Mouse (Mus musculus): ENCODE data around the gene Amigo1.

Gene Amigo1

DNA sequence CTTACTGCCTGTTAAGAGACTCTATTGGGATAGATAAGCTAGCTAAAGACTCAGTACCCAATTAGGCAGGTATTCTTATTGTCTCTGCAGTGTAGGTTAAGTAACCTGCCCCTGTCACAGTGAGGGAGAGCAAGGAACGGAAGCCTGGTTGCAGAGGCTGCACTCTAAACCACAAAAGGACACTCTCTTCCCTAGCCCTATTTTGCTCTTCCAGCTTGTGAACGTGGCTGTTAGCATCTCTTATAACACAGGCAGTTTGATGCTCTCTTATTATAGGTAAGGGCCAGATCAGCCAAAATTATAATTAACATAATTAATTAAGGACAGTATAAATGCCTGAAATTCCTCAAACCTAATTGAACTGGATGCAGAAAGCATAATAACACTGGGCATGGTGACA lies 5.6 kb upstream of the Amigo1 start:
- no peak for DNase-seq (ENCODE audit: low spot score in 2 of 2)

DNA sequence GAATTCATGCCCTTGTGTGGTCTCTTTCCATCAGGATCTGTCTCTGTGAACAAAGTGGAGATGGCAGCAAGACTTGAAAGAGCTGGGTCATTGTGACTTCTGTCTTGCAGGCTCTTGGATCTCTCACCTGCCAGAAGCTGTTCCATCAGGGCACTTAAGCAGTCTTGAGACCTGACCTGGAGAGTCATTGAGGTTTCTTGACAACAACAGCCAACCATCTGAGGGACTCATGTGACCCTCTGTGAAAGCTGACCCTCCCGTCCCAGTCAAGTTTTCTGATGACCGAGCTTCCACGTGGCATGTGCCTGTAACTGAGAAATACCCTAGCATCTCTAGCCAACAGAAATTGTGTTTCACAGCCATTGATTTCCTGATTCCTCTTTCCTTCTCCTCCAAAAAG lies 1.4 kb upstream of the Amigo1 start:
- DNase-seq (ENCODE audit: low spot score in 2 of 2): no peak

DNA sequence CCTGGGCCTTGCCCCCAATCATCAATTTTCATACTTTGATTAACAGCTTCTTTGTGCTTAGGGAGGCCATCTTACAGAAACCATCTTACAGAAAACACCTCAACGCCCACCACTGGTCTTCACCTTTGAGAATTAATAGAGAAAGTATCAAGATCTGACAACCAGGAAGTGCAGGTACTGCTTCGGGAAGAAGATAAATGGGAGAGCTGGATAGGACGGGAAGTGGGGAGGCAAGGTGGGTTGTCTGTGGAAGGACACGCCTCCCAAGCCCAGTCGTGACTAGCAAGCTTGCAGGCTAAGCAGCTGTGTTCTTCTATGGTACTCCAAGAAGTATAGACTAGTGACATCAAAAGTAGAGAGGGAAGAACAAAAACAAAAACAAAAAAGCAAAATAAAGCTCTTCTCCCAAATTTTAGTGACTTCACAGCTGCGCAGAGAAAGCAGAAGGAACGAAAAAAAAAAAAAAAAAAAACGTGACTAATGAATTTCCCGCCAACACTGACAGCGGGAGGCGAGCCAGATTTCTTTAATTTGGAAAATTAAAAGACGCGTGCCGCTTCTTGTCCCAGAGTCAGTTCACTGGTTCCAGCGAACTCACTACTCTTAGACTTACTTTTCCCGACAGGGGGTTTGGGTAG lies 556 bp upstream of the Amigo1 start:
- DNase-seq (ENCODE audit: low spot score in 2 of 2): no peak

DNA sequence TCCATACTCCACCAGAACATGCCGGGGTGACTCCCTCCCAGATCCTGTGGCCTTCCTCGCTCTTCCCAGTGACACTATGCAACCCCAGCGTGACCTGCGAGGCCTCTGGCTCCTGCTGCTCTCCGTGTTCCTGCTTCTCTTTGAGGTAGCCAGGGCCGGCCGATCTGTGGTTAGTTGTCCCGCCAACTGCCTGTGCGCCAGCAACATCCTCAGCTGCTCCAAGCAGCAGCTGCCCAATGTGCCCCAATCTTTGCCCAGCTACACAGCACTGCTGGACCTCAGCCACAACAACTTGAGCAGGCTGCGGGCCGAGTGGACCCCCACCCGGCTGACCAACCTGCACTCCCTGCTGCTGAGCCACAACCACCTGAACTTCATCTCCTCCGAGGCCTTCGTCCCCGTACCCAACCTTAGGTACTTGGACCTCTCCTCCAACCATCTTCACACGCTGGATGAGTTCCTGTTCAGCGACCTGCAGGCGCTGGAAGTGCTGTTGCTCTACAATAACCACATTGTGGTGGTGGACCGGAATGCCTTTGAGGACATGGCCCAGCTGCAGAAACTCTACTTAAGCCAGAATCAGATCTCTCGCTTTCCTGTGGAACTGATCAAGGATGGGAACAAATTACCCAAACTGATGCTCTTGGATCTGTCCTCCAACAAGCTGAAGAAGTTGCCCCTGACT lies 1.1 kb downstream of the Amigo1 start:
- no peak for DNase-seq (ENCODE audit: low spot score in 2 of 2)

DNA sequence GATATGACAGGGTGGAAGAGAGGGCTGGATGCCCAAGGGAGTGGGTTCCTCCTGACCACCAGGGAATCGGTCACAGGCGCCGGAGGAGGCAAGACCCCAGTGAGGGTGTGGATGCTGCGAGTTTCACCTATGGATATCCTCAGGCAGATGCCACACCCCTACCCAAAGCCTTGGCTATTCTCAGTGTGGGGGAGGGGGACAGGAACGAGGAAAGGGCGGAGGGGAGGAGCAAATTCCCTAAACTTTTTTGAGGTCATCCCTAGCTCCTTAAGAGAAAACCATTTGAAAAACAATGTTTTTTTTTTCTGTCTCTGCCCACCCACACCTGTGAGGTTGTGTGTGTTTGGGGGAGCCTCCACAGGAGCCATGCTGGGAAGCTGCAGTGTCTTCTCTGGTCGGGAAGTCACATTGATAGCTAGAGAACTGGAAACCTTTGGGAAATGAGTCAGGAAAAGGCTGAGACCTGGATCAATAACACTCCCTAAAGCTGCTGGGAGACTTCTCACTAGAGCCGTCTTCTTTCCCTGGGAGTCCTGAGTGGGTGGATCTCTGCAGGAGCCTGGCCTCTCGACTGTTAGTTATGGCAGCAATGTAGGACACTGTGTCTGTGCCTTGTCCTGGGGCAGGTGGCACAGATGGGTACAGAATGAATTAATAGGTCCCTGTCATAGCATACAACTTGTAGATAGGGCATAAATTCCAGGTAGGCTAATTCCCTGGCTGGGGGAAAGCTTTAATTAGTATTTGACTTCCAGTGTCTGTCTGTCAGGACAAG lies 2.8 kb downstream of the Amigo1 start:
- no peak for DNase-seq (ENCODE audit: low spot score in 2 of 2)

DNA sequence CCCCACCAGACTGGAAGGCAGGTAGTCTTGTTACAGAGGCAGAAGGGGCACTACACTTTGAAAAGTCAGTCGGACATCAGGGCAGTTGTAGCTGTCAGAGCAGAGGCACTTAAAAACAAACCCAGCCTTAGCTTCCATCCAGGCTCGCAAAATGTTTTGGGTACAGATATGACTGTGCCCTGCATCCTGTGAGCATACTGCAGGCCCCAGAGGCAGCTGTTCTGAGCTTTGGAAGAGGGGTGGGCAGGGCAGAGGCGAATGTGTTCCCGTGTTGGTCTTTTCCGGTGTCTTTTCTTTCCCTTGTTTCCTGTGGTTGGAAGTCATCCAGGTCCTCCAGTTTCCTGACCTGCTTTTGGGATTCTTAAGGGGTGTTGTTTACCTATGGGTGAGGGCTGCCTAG lies 3.8 kb downstream of the Amigo1 start:
- no peak for DNase-seq (ENCODE audit: low spot score in 2 of 2)

DNA sequence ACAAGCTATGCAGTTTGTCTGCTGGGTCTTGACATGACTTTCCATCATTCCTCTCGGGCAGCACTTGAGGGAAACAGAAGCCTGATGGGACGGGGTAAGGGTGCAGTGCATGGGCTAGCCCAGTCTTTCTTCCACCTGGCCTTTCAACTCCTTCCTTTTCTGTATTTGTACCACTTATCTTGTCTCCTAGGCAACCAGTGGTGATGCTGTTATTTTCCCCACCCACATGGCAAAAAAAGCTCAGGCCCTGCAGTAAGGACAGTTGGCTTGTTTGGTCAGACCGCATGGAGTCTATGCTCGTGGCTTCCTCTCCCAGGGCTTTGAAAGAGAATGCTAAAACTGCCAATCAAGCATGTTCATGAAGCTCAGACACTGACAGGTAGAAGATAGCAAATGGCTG lies 7.6 kb downstream of the Amigo1 start:
- no peak for DNase-seq (ENCODE audit: low spot score in 2 of 2)

DNA sequence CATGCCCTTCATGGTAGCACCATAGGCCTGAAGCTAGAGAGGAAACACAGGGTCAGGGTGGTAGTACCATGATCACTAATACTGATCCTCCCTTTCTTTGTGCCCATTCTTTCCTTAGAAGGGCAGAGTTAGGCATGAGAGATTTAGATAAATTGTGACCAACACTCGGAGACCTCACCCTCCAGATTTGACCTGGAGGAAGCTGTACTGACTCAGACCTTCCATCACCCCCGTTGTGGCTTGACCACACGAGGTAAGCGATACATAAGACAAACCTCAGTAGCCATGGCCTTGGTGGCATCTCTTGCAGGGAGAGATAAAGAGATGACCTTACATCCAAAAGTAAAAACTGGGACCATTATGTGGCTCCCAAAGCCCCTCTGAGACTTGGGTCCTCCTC lies 9.2 kb downstream of the Amigo1 start:
- no peak for DNase-seq (ENCODE audit: low spot score in 2 of 2)

DNA sequence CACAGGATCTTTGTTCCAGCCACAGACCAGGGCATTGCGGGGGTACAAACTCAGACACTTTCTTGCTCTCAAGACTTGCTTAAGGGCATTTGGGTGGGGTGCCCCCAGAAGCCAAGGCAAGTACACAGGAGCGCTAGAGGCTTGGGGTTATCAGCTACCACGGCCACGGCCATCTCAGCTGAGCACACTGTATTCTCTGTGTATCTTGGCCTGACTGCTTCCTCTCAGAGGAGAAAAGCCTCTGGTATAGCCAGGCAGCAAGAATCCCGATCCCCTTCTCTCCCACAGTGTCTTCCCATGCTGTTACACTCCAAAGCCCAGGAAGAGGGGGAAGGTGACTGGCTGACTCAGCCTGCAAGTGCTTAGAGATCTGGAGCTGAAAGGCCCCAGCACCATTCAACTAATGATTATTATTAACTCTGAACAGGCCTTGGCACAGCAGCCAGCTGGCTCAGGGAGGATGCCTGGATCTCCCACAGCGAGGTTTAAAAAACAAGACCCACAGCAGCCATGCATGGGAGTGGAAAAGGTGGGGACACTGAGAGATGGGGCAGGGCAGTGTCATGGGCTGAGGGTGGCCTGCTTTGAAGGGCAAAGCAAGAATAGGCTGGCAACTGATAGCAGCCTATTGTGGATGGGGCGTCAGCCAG lies 9.9 kb downstream of the Amigo1 start:
- DNase-seq (ENCODE audit: low spot score in 2 of 2): no peak

DNA sequence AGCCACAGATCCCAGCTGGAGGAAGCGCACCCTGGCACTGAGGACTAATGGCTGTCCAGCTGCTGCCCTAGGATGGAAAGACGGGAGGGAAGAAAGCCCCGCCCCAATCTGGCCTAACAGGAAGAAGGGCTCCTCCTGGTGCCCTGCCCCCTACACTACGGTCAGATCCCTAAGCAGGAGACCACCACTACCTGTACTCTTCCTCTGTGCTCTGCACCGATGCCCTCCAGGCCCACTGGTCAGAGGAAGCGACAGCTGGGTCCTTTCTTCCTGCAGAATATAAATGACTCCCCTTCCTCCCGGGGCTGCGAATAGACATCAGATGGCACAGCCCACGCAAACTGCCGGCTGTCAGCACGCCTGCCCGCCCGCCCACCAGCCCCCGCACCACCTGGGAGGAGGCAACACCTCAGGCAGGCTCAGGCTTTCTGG lies 10.9 kb downstream of the Amigo1 start:
- DNase-seq (ENCODE audit: low spot score in 2 of 2): no peak

DNA sequence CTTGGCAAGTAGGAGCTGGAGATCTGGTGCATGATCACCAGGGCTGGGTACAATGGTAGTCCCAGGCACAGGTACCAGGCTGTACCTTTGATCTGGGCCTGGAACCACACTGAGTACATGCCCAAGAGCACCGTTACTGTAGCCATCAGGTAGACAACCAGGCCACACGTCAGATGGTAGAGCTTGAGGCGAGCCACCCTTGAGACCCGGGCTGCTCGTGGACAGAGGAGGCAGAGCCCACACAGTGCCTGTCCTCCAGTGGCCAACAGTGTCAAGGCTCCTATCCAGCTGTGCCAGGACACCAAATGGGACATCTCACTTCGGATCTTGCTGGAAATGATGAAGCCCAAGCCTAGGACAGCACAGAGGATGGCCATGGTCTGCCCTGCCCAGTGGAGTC lies 13.1 kb downstream of the Amigo1 start:
- no peak for DNase-seq (ENCODE audit: low spot score in 2 of 2)

DNA sequence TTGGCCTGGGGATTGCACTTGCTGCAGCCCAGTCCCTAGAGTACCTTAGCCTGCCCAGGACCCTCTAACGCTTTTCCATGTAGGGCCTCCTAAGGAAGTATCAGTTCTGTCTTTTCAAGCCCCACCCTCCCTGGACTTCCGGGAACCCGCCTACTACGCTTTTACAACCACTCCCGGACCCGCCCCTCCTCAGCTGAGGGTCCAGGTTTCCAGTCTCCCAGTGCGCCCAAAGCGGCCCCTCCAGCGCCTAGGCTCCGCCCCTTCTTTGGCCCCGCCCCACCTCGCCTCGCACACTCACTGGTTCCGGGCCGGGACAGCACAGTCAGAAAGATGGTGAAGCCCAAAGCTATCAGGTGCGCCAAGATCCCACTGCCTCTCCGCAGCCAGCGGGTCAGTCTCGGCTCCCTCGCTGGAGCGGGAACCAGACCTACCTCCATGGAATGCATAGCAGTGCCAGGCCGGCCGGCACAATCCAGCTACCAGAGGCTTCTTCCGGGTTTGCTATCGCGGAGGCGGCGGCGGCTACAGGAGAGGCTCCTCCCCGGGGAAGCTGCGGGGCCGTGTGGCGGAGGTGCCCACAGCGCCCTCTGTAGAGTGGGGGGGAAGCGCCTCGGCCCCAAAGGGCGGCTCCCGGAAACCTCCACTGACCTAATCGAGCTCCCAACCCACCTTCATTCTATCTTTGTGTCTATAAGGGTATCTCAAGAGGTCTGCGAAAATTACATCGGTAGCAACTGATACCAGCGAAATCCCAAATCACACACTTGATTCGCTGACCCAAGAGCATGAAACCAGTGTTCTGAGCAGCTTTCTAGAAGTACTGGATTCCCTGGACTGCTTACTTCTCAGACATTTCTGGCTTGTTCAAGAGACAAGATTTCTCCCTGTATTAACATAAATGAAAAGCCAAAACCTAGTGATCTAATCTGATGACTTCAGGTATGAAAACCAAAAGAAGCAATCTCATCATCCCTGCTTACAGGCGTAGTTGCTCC lies 14.5 kb downstream of the Amigo1 start, which contains the start of gene Cyb561d1:
Gene Cyb561d1, minus strand, starts transcription at position 884 of the 995 bp plus-strand sequence.
- peak; percentile 94 to 95 for DNase-seq (ENCODE audit: low spot score in 2 of 2)

DNA sequence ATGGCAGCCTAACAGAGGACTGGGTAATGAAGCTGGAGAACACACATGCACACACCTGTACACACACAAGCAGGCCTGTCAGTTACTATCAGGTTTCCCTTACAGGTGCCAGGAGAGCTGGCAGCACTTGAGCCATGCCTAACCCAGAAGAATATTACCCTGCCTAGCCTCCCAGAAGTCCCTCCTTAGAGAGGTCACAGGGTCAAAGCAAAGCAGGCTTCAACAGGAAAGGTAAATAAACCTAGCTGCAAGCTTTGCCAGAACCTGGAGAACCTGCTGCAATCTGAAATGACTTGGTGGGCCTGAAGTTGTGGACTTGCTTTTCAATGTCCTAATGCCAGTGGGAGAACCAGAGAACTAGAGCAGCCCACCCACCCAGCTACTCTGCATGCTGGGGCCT lies 16.4 kb downstream of the Amigo1 start:
- DNase-seq (ENCODE audit: low spot score in 2 of 2): peak; percentile 63 to 66

DNA sequence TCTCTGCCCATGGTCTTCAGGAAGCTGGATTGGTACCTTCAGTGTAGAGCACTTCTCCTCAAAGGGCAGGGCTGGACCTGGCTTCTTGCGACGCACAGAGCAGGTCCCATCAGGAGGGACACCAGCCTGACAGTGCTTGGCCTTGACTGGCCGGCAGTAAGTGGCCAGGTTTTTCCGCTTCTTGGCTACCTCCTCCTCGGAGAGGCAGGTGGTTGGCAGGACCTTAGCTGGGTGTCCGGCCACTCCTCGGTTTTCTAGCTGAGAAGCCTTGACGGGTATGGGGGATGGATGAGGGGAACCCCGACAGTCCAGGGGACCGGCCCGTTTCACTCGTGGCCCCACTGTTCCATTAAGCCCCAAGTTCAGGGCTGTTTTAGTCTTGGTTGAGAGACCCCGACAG lies 17.1 kb downstream of the Amigo1 start:
- no peak for DNase-seq (ENCODE audit: low spot score in 2 of 2)

DNA sequence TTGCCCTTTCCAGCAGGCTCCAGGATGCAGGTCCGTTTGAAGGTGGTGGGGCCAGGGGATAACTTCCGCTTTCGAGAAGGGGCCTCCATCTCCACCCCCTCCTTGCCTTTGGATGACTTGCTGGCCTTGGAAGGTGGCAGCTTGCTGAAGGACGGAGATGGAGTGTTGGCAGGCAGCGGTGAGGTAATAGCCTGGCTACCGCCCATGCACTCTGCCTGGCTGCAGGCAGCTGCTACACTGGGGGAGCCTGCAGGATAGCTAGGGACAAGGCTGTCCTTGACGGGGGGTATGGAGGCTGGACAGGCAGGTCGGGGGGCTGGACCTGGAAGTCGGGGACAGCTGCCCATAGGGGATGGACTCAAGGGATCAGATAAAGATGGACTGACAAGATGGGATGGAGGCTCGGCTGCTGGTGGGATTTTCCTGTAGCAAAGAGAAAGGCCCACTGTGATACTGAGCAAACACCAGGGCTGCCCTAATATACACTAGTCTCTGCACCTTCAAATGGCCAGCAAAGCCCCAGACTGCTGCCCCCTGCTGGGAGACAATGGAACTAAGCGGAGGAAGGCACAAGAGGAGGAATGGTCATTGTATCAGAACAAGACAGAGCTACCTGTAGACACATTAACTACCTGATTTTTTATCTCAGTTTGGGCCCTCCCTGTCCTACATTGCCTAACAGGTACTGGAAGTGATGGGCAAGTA lies 17.6 kb downstream of the Amigo1 start:
- DNase-seq (ENCODE audit: low spot score in 2 of 2): peak; percentile 63 to 76

DNA sequence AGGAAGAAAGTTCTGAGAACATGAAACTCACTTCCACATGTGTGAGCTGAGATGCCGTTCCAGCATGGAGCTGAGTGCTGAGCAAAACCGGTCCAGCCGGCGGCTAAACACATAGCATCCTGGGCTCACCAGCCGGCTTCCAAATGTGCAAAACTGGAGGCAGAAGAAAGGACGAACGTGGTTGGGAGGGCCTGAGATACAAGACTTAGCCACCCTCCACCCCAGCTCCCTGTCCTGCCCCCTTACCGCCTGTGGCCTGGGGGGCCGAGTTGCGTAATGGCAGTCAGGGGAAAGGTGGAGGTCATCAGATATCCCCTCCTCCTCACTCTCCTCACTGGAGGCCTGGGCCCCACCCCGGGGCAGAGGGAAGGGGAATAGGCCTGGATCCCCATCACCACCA lies 18.3 kb downstream of the Amigo1 start:
- no peak for DNase-seq (ENCODE audit: low spot score in 2 of 2)

DNA sequence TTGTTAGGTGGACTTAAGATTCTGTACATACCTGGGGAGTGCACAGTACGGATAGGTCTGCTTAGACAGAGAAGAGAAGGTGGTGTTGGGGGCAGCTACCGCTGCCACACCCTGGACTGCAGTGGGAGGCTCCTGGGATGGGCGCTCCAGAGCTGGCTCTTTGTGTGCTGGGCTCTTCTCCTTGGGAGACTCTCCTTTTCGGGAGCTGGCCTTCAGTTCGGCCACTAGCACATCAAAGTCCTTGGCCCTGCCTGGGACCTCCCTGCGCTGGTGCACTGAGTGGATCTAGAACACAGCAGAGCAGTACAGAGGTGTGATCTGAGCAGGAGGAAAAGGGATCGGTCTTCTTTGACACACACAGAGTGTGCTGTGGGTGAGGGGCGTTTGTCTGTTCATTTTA lies 19.5 kb downstream of the Amigo1 start:
- no peak for DNase-seq (ENCODE audit: low spot score in 2 of 2)

DNA sequence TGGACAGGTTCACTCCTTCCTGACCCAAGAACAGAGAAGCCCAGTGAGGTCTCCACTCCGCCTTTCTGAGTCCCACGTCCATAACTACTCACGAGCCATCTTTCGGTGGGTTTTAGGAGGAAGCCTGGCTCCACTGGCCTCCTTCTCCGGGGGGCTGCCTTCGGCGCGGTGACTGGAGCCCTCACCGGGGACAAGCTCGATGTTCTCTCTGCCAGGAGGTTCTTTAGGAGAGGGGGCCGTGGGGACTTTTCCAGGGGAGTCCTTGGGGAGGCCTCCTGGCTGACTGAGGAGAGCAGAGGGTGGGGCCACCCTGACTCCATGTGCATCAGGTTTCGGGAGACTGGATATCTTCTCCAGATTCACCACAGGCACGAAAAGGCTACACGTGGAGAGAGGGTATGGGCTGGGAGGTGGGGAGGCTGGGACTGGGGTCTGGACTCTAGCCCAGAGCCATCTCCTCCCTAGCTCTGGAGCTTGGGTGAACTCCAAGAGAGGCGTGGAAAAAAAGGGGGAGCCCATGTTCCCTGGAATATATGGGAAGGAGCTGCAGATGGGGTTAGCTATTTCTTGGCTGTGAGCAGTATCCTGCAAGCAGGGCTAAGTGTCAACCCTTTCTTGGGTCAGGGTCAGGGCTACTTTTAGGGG lies 20.7 kb downstream of the Amigo1 start:
- DNase-seq (ENCODE audit: low spot score in 2 of 2): no peak

DNA sequence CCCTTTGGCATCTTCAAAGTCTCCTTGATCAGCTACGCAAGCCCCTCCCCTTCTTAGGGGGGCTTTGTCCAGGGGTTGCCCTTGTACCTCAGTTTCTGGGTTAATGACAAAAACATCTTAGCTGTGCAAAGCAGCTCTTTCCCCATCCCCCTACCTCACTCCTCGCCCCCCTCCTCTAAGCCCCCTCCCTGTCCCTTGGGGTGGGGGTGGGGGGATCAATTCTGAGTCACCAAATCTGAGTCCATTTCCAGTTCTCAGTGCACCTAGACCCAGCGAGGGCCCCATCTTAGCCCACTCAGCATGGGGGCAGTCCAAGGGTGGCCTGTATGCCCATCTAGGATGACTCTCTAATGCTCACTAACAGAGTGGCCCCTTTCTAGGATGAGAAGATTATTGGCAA lies 22.9 kb downstream of the Amigo1 start:
- no peak for DNase-seq (ENCODE audit: low spot score in 2 of 2)

DNA sequence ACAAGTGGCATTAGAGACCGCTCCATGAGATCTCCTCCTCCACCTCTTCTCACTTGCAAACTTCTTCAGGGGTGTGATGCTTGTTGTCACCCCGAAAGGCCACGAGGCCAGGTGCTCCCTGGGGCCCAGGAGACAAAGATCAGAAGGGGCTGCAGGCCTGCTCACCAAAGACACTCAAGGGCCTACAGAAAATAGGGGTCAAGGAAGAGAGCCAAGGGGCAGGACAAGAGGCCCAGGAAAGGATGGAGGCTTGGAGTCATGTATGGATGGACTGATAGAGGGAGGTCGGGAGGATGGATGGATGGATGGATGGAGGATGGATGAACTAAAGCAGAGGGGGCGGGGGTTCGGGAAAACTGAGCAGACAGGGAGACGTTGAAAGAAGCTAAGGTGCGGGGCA lies 23.4 kb downstream of the Amigo1 start:
- no peak for DNase-seq (ENCODE audit: low spot score in 2 of 2)

Measured in urinary bladder, postnatal 36 days (tissue).